Comparison of ENCODE assay signal across 12 mouse cellular contexts in the genomic region with DNA sequence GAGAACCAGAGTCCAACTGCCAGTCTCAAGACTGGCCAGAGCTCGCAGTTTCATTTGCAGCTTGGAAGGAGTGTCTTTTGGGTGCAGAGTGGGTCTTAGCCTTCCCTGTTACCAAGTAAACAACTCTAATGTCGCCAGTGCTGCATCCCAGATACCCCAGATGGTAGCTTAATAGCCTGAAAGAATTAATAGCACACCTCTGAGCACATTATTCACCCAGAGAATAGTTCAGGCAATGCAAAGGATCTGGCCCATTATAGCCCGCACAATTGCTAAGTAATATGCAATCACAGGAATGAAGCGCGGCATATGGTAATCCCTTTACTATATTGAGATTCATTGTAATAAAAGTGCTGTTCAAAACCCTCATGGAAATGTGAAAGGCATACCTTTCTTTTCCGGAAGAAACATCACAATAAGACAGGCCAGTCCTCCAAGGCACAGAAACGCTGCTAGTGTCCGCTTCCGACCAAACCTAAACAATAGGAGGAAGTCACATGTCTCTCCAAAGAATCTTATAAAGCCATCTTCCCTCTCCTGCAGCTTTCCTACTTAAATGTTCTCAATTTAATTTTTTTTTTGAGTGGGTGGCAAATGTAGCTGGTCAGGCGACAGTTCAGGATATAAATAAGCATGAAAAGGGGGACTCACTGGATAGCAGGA. TPM values are rescaled to one million over a fixed set of nuclear protein-coding genes. Genes with fewer than 3 reads are reported as not detected.
DNase-seq lines count a peak whose midpoint lies in the region; ATAC-seq and TF ChIP-seq lines count a peak whose summit lies in the region.
"Had no signal": no experiment of that assay in that cellular context is flagged by ENCODE, and none has a peak within 500 bp of the region (broad histone marks: within the 10 kb centered on the region; RNA-seq: fewer than 3 reads in every experiment).

No protein-coding gene starts in this region.

- H3K27ac ChIP-seq in heart, embryonic 10.5 days = 0 out of 2 replicates have a peak overlapping the region, but pooled peaks have one; percentile 17
- H3K27ac ChIP-seq in heart, embryonic 12.5 days (ENCODE audit: poor library complexity, severe bottlenecking) = no peak overlapping the region
- peak overlapping the region; percentile 33; the same call in 1 of the 2 replicates for H3K27ac ChIP-seq in lung, embryonic 14.5 days (ENCODE audit: low read depth)
- peak overlapping the region; percentile 29; the same call in 1 of the 2 replicates for H3K27ac ChIP-seq in forebrain, embryonic 14.5 days (ENCODE audit: low read depth, low read length)
- peak overlapping the region; percentile 20; the same call in 1 of the 2 replicates for H3K27ac ChIP-seq in hindbrain, embryonic 15.5 days (replicated peaks)
- H3K27ac ChIP-seq: liver, embryonic 15.5 days had no signal

- H3K4me2 ChIP-seq in heart, embryonic 12.5 days = no peak overlapping the region
- H3K4me2 ChIP-seq in lung, embryonic 14.5 days = no peak overlapping the region
- no peak overlapping the region for H3K4me2 ChIP-seq in forebrain, embryonic 14.5 days (ENCODE audit: low read length)
- no peak overlapping the region for H3K4me2 ChIP-seq in hindbrain, embryonic 15.5 days
- H3K4me2 ChIP-seq: liver, embryonic 15.5 days had no signal

- H3K4me3 ChIP-seq in heart, embryonic 10.5 days = no peak overlapping the region
- no peak overlapping the region for H3K4me3 ChIP-seq in heart, embryonic 12.5 days
- H3K4me3 ChIP-seq in lung, embryonic 14.5 days (ENCODE audit: low read depth, low read length) = no peak overlapping the region
- no peak overlapping the region for H3K4me3 ChIP-seq in forebrain, embryonic 14.5 days (ENCODE audit: low read depth, low read length)
- no peak overlapping the region for H3K4me3 ChIP-seq in hindbrain, embryonic 15.5 days
- H3K4me3 ChIP-seq: liver, embryonic 15.5 days had no signal

- H3K27me3 ChIP-seq in heart, embryonic 10.5 days (ENCODE audit: insufficient read depth, poor library complexity, severe bottlenecking) = no peaks in the 10 kb centered on the region
- no peaks in the 10 kb centered on the region for H3K27me3 ChIP-seq in heart, embryonic 12.5 days (replicated peaks)
- no peaks in the 10 kb centered on the region for H3K27me3 ChIP-seq in lung, embryonic 14.5 days (ENCODE audit: insufficient read depth, low read length)
- H3K27me3 ChIP-seq in forebrain, embryonic 14.5 days (replicated peaks; ENCODE audit: control insufficient read depth, insufficient read depth, low read length) = no peaks in the 10 kb centered on the region
- no peaks in the 10 kb centered on the region for H3K27me3 ChIP-seq in hindbrain, embryonic 15.5 days
- H3K27me3 ChIP-seq: liver, embryonic 15.5 days had no signal

- TF ChIP-seq CTCF in lung, embryonic 14.5 days (IDR thresholded peaks at IDR 0.05; ENCODE audit: low read depth) = no peak

- H3K4me1 ChIP-seq in heart, embryonic 10.5 days = peaks cover 10% of the 10 kb centered on the region
- H3K4me1 ChIP-seq in heart, embryonic 12.5 days (replicated peaks) = peaks cover 13% of the 10 kb centered on the region
- H3K4me1 ChIP-seq in lung, embryonic 14.5 days (ENCODE audit: insufficient read depth) = peaks cover 4% of the 10 kb centered on the region; the same call in 1 of the 2 replicates
- peaks cover 9% of the 10 kb centered on the region for H3K4me1 ChIP-seq in forebrain, embryonic 14.5 days (ENCODE audit: control insufficient read depth, insufficient read depth, low read length)
- peaks cover 4% of the 10 kb centered on the region for H3K4me1 ChIP-seq in hindbrain, embryonic 15.5 days (replicated peaks)
- H3K4me1 ChIP-seq: liver, embryonic 15.5 days had no signal

- 80% methylated on average over 10 of the region's 10 CpGs for WGBS in heart, embryonic 10.5 days
- WGBS in heart, embryonic 12.5 days = 72% methylated on average over 10 of the region's 10 CpGs
- WGBS in lung, embryonic 14.5 days = 76% methylated on average over 10 of the region's 10 CpGs
- WGBS in forebrain, embryonic 14.5 days = 39% methylated on average over 10 of the region's 10 CpGs
- 36% methylated on average over 10 of the region's 10 CpGs for WGBS in hindbrain, embryonic 15.5 days

- no peak overlapping the region for H3K9ac ChIP-seq in heart, embryonic 12.5 days
- H3K9ac ChIP-seq in lung, embryonic 14.5 days = no peak overlapping the region
- no peak overlapping the region for H3K9ac ChIP-seq in forebrain, embryonic 14.5 days (ENCODE audit: low read length)
- H3K9ac ChIP-seq in hindbrain, embryonic 15.5 days = no peak overlapping the region
- H3K9ac ChIP-seq: liver, embryonic 15.5 days had no signal

- DNase-seq in heart, embryonic 10.5 days (ENCODE audit: low spot score) = peak; percentile 43
- peak; percentile 35 for DNase-seq in lung, embryonic 14.5 days
- no peak for DNase-seq in lung, postnatal 14 days
- peak; percentile 21 for DNase-seq in forebrain, embryonic 14.5 days (ENCODE audit: low spot score)
- DNase-seq in urinary bladder, adult 2 months (ENCODE audit: low spot score) = no peak
- DNase-seq in cerebellum, postnatal 36 days = no peak
- DNase-seq: cerebellum, postnatal 25 days; spleen, adult 18-20 months; thymus, adult 2 months had no signal

- ATAC-seq in heart, embryonic 12.5 days (ENCODE audit: insufficient number of reproducible peaks, low FRiP score) = no peak
- ATAC-seq in lung, embryonic 14.5 days (ENCODE audit: insufficient read depth) = no peak
- peak; percentile 48; the same call in 1 of the 2 replicates for ATAC-seq in forebrain, embryonic 14.5 days
- 0 out of 2 replicates have a peak, but pooled peaks have one; percentile 47 for ATAC-seq in hindbrain, embryonic 15.5 days (ENCODE audit: low FRiP score, low read depth)

- peaks cover 43% of the 10 kb centered on the region for H3K36me3 ChIP-seq in heart, embryonic 10.5 days
- H3K36me3 ChIP-seq in heart, embryonic 12.5 days = peaks cover 43% of the 10 kb centered on the region
- H3K36me3 ChIP-seq in lung, embryonic 14.5 days (ENCODE audit: insufficient read depth) = peaks cover 4% of the 10 kb centered on the region; the same call in 1 of the 2 replicates
- H3K36me3 ChIP-seq in forebrain, embryonic 14.5 days (ENCODE audit: control insufficient read depth, insufficient read depth, low read length) = peaks cover 7% of the 10 kb centered on the region; the same call in 1 of the 2 replicates
- H3K36me3 ChIP-seq in hindbrain, embryonic 15.5 days = peaks cover 12% of the 10 kb centered on the region
- H3K36me3 ChIP-seq: liver, embryonic 15.5 days had no signal

- no peaks in the 10 kb centered on the region for H3K9me3 ChIP-seq in heart, embryonic 10.5 days
- no peaks in the 10 kb centered on the region for H3K9me3 ChIP-seq in heart, embryonic 12.5 days (replicated peaks)
- no peaks in the 10 kb centered on the region for H3K9me3 ChIP-seq in lung, embryonic 14.5 days (ENCODE audit: low read depth, low read length)
- no peaks in the 10 kb centered on the region for H3K9me3 ChIP-seq in forebrain, embryonic 14.5 days (replicated peaks; ENCODE audit: control insufficient read depth, low read length)
- no peaks in the 10 kb centered on the region for H3K9me3 ChIP-seq in hindbrain, embryonic 15.5 days
- H3K9me3 ChIP-seq: liver, embryonic 15.5 days had no signal

RNA-seq across cellular contexts. Expression of a gene that starts 26.6 kb away (rescaled TPM):
- polyA plus RNA-seq in heart, embryonic 10.5 days (2016; fragmentation: Nextera tagmentation; extraction: Ambion mirVana) = 0.40 and 0.57 TPM in 2 replicates
- polyA plus RNA-seq in heart, embryonic 12.5 days (2016; fragmentation: Nextera tagmentation; extraction: Ambion mirVana) = 0.32 and 0.62 TPM in 2 replicates
- polyA plus RNA-seq in lung, embryonic 14.5 days (2014; fragmentation: Nextera tagmentation; extraction: Ambion mirVana) = 0.12 and 0.68 TPM in 2 replicates
- polyA plus RNA-seq in forebrain, embryonic 14.5 days (2014; fragmentation: Nextera tagmentation; extraction: Ambion mirVana) = 0.20 and 0.42 TPM in 2 replicates
- 0.13 and 0.47 TPM in 2 replicates for polyA plus RNA-seq in hindbrain, embryonic 15.5 days (2015; fragmentation: Nextera tagmentation; extraction: Ambion mirVana)
- polyA plus RNA-seq in urinary bladder, adult 2 months (2012; rRNA removed) = 1.7 and 2.2 TPM in 2 replicates
- polyA plus RNA-seq: liver, embryonic 15.5 days had no signal

RNA-seq across cellular contexts. Expression of a gene that starts 48.9 kb away (rescaled TPM):
- polyA plus RNA-seq in heart, embryonic 10.5 days (2016; fragmentation: Nextera tagmentation; extraction: Ambion mirVana) = 4.1 and 6.3 TPM in 2 replicates
- 7.7 and 8.2 TPM in 2 replicates for polyA plus RNA-seq in heart, embryonic 12.5 days (2016; fragmentation: Nextera tagmentation; extraction: Ambion mirVana)
- 5.1 and 5.4 TPM in 2 replicates for polyA plus RNA-seq in lung, embryonic 14.5 days (2014; fragmentation: Nextera tagmentation; extraction: Ambion mirVana)
- 4.0 and 4.4 TPM in 2 replicates for polyA plus RNA-seq in forebrain, embryonic 14.5 days (2014; fragmentation: Nextera tagmentation; extraction: Ambion mirVana)
- 5.6 and 5.8 TPM in 2 replicates for polyA plus RNA-seq in hindbrain, embryonic 15.5 days (2015; fragmentation: Nextera tagmentation; extraction: Ambion mirVana)
- 7.1 and 8.4 TPM in 2 replicates for polyA plus RNA-seq in urinary bladder, adult 2 months (2012; rRNA removed)

Comparison
In these comparisons a context has a peak if more than half of its experiments do, and no peak if none do; other contexts are left out.
1. DNase-seq: peak in heart, embryonic 10.5 days (single experiment), lung, embryonic 14.5 days (single experiment) and forebrain, embryonic 14.5 days (single experiment); none in lung, postnatal 14 days (single experiment), urinary bladder, adult 2 months (single experiment) and cerebellum, postnatal 36 days (0 of 2).
2. ATAC-seq: peak in forebrain, embryonic 14.5 days (single experiment) and hindbrain, embryonic 15.5 days (single experiment); none in heart, embryonic 12.5 days (single experiment) and lung, embryonic 14.5 days (single experiment).